Mouse (Mus musculus) megakaryocyte, embryonic 14.5 days (primary cell): ENCODE data around the gene Angptl1.

Experiments
- FLI1 ChIP-seq: IDR thresholded peaks from 2 replicates; pipeline ENCODE4 v1.6.1; 2012; ENCODE audit warnings: low read length, inconsistent platforms, mixed read lengths
- GATA1 ChIP-seq: IDR thresholded peaks from 3 replicates; pipeline ENCODE4 v1.6.1; 2012; ENCODE audit warnings: mixed read lengths, low read length, inconsistent platforms, borderline replicate concordance

- TF ChIP-seq GATA1 (no peak), FLI1 (no peak)
Measured at GRCm38 (mm10) chr1:156885879-156886278, 47.5 kb downstream of the Angptl1 start.
